Mouse (Mus musculus): ENCODE measurements at regions not wholly inside any gene's neighbourhood (a gene's known extent, or its start where the extent isn't known, plus 50 kb on each side); places are given as distances from the start of the nearest gene placed in this dataset.

DNA sequence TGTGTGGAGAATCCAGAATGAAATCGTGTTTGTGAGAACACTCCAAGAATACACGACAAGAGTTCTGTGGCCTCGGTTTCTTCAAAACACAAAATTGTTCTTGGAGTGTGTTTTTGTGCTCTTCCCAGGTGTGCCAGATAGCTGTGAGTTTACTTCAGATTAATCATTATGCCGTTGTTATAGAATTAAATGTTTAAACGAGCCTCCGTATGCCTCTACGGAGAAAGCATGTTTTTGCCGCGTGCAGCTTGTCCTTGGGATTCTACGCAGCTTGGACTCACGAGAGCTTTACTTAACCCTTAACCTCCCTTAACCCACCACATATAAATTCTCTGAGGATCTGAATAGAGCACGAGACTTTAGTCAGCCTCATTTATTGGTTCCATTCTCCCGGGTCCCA, 455.7 kb upstream of the Kazn start:
- TF ChIP-seq CTCF (IDR thresholded peaks at IDR 0.05; ENCODE audit: low read depth, low read length) (no peak), POLR2A (IDR thresholded peaks at IDR 0.05; ENCODE audit: borderline replicate concordance, low read depth, low read length) (no peak)
